Mouse (Mus musculus): ENCODE data around the gene 6430531B16Rik. TPM values are rescaled to one million over a fixed set of nuclear protein-coding genes. Genes with fewer than 3 reads are reported as not detected.

6430531B16Rik gene
- polyA plus RNA-seq, 1 experiment from 2014 or later: not detected

GRCm38 (mm10) chr7:139936705-139937104 lies 41.9 kb downstream of the 6430531B16Rik start:
- WGBS (ENCODE audit: missing documents): 90% methylated on average over 10 of the region's 10 CpGs
- H3K79me2 ChIP-seq (ENCODE audit: inconsistent target): no peaks in the 10 kb centered on the region
- H3K27ac ChIP-seq: no peak overlapping the region
- H3K36me3 ChIP-seq (ENCODE audit: inconsistent target): no peaks in the 10 kb centered on the region
- H3K4me3 ChIP-seq (ENCODE audit: inconsistent target): no peak overlapping the region

- no peak overlapping the region for H3K4me3 ChIP-seq (ENCODE audit: inconsistent target)
- H3K27ac ChIP-seq: no peak overlapping the region
- no peaks in the 10 kb centered on the region for H3K36me3 ChIP-seq (ENCODE audit: inconsistent target)
- 28% methylated on average over 11 of the region's 11 CpGs for WGBS (ENCODE audit: missing documents)
- H3K79me2 ChIP-seq (ENCODE audit: inconsistent target): no peaks in the 10 kb centered on the region
Observed at GRCm38 (mm10) chr7:139930732-139931131, 47.8 kb downstream of the 6430531B16Rik start.

Other genes with a start within 250 kb of the 6430531B16Rik start
- not detected in 3 replicates for gene Adgra1, start 144.6 kb downstream of the 6430531B16Rik start, polyA plus RNA-seq (2018)
- gene Kndc1, start 84.1 kb downstream of the 6430531B16Rik start, polyA plus RNA-seq (2018): not detected in 3 replicates
- gene Utf1, start 35.0 kb downstream of the 6430531B16Rik start, polyA plus RNA-seq (2018): not detected in 3 replicates
- 169 to 1,404 TPM (median 407 TPM) in 3 replicates for gene Adam8, start 13.8 kb upstream of the 6430531B16Rik start, polyA plus RNA-seq (2018)
- gene Zfp511, start 57.6 kb upstream of the 6430531B16Rik start, polyA plus RNA-seq (2018): 11.9 to 14.7 TPM (median 14.1 TPM) in 3 replicates
- gene Tubgcp2, start 57.9 kb upstream of the 6430531B16Rik start, polyA plus RNA-seq (2018): 12.5 to 29.2 TPM (median 21.1 TPM) in 3 replicates
- gene Msx3, start 70.3 kb upstream of the 6430531B16Rik start, polyA plus RNA-seq (2018): not detected in 3 replicates
- gene Caly, start 103.8 kb upstream of the 6430531B16Rik start, polyA plus RNA-seq (2018): not detected in 3 replicates
- gene Prap1, start 114.6 kb upstream of the 6430531B16Rik start, polyA plus RNA-seq (2018): not detected in 3 replicates
- gene Fuom, start 123.7 kb upstream of the 6430531B16Rik start, polyA plus RNA-seq (2018): 7.9 to 11.8 TPM (median 11.6 TPM) in 3 replicates
- 20.7 to 41.5 TPM (median 38.8 TPM) in 3 replicates for gene Paox, start 137.0 kb upstream of the 6430531B16Rik start, polyA plus RNA-seq (2018)
- 47.2 to 96.9 TPM (median 73.4 TPM) in 3 replicates for gene Echs1, start 137.7 kb upstream of the 6430531B16Rik start, polyA plus RNA-seq (2018)
- 8.3 to 14.7 TPM (median 9.4 TPM) in 3 replicates for gene Mtg1, start 158.8 kb upstream of the 6430531B16Rik start, polyA plus RNA-seq (2018)
- not detected in 3 replicates for gene Sprn, start 176.1 kb upstream of the 6430531B16Rik start, polyA plus RNA-seq (2018)
- not detected in 3 replicates for gene Olfr522, start 186.0 kb upstream of the 6430531B16Rik start, polyA plus RNA-seq (2018)
- gene Olfr523, start 194.5 kb upstream of the 6430531B16Rik start, polyA plus RNA-seq (2018): not detected in 3 replicates
- gene Olfr524, start 227.2 kb upstream of the 6430531B16Rik start, polyA plus RNA-seq (2018): not detected in 3 replicates
- gene Cd163l1, start 239.5 kb upstream of the 6430531B16Rik start, polyA plus RNA-seq (2018): not detected in 3 replicates

All from macrophage (primary cell).